Mouse (Mus musculus) heart, embryonic 13.5 days (tissue): ENCODE data around the gene Wdr66. TPM values are rescaled to one million over a fixed set of nuclear protein-coding genes. Genes with fewer than 3 reads are reported as not detected.

Experiments
- ATAC-seq: fragments of 200-750 bp; cut with Nextera tagmentation; 2 replicates; pipeline ENCODE4 v1.8.0; 2017; ENCODE audit warnings: moderate TSS enrichment; ENCODE audit not compliant: insufficient number of reproducible peaks, low FRiP score, low TSS enrichment; ENCODE audit errors: extremely low read depth
- H3K27ac ChIP-seq: fragments of 300-500 bp; sonication (generic); replicated peaks from 2 replicates; pipeline ENCODE4 v1.5.1; 2015; ENCODE audit warnings: moderate library complexity, mild to moderate bottlenecking, inconsistent platforms
- H3K27me3 ChIP-seq: fragments of 300-500 bp; sonication (generic); replicated peaks from 2 replicates; pipeline ENCODE4 v1.6.1; 2015; ENCODE audit warnings: mild to moderate bottlenecking, inconsistent platforms
- H3K36me3 ChIP-seq: fragments of 300-500 bp; sonication (generic); 2 replicates; pipeline ENCODE4 v1.6.1; 2015; ENCODE audit warnings: mild to moderate bottlenecking, inconsistent platforms
- H3K4me1 ChIP-seq: fragments of 300-500 bp; sonication (generic); 2 replicates; pipeline ENCODE4 v1.6.1; 2015; ENCODE audit warnings: inconsistent platforms
- H3K4me2 ChIP-seq: fragments of 300-500 bp; sonication (generic); 2 replicates; pipeline ENCODE4 v1.6.1; 2015; ENCODE audit warnings: inconsistent platforms, mild to moderate bottlenecking, moderate library complexity
- H3K4me3 ChIP-seq: fragments of 300-500 bp; sonication (generic); 2 replicates; pipeline ENCODE4 v1.5.1; 2015; ENCODE audit warnings: moderate library complexity, mild to moderate bottlenecking, inconsistent platforms
- H3K9ac ChIP-seq: fragments of 300-500 bp; sonication (generic); 2 replicates; pipeline ENCODE4 v1.6.1; 2015; ENCODE audit warnings: inconsistent platforms, mild to moderate bottlenecking, moderate library complexity
- H3K9me3 ChIP-seq: fragments of 300-500 bp; sonication (generic); 2 replicates; pipeline ENCODE4 v1.6.1; 2016; ENCODE audit warnings: inconsistent platforms
- whole genome bisulfite sequencing: fragments of 180-500 bp; shearing (Covaris S2); methylation state at CpG from one replicate; pipeline ENCODE4 v1.1.7; 2015; ENCODE audit warnings: mixed read lengths; 5-methylcytosine and 5-hydroxymethylcytosine counted together
- polyA plus RNA-seq: library from polyadenylated mRNA; unstranded; fragments of >200 nt; fragmentation: Nextera tagmentation; extraction: Ambion mirVana; gene quantifications from 2 replicates; pipeline ENCODE4 v1.2.1, GENCODE M21; 2015

Wdr66 gene
- polyA plus RNA-seq, 1 experiment from 2014 or later: 0.91 TPM

- no peak overlapping the region for H3K4me3 ChIP-seq
- H3K36me3 ChIP-seq: peaks cover 56% of the 10 kb centered on the region
- WGBS: 32% methylated on average over 2 of the region's 2 CpGs
- ATAC-seq: no peak
- H3K4me2 ChIP-seq: no peak overlapping the region
- H3K27me3 ChIP-seq: no peaks in the 10 kb centered on the region
- no peaks in the 10 kb centered on the region for H3K9me3 ChIP-seq
- H3K9ac ChIP-seq: no peak overlapping the region
- H3K27ac ChIP-seq: 0 out of 2 replicates have a peak overlapping the region, but pooled peaks have one; percentile 12
- H3K4me1 ChIP-seq: peaks cover 18% of the 10 kb centered on the region
Observed at GRCm38 (mm10) chr5:123235731-123236130, 16.2 kb upstream of the Wdr66 start.

DNA sequence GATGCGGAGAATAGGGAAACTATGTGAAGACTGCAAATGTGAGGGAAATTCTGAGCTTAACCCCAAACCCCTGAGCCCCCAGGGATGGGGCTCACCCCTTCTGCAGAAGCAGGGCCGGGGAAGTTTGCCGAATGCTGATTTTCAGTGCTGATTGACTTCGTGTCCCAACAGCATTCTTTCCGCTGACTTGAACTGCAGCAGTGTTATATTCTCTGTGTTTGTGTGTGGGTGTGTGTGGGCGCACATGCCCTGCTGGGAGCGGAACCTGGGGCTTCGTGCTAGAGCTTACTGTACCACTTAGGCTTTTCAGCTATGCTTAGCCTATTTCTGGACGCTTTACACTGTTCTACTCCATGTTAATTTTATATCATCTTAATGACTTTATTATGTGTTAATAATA lies 15.5 kb upstream of the Wdr66 start:
- WGBS: 84% methylated on average over 9 of the region's 9 CpGs
- peaks cover 63% of the 10 kb centered on the region for H3K36me3 ChIP-seq
- no peaks in the 10 kb centered on the region for H3K27me3 ChIP-seq
- H3K9ac ChIP-seq: no peak overlapping the region
- no peak for ATAC-seq
- H3K4me3 ChIP-seq: no peak overlapping the region
- H3K27ac ChIP-seq: no peak overlapping the region
- H3K9me3 ChIP-seq: no peaks in the 10 kb centered on the region
- peaks cover 18% of the 10 kb centered on the region for H3K4me1 ChIP-seq
- H3K4me2 ChIP-seq: no peak overlapping the region

- Histone ChIP-seq H3K4me3 (no peak overlapping the region), H3K4me2 (no peak overlapping the region), H3K36me3 (peaks cover 89% of the 10 kb centered on the region), H3K27ac (no peak overlapping the region), H3K9ac (no peak overlapping the region), H3K9me3 (no peaks in the 10 kb centered on the region), H3K4me1 (peaks cover 11% of the 10 kb centered on the region), H3K27me3 (no peaks in the 10 kb centered on the region)
- ATAC-seq: no peak
- 87% methylated on average over 11 of the region's 11 CpGs for WGBS
Observed at GRCm38 (mm10) chr5:123239501-123239900, 12.4 kb upstream of the Wdr66 start.

DNA sequence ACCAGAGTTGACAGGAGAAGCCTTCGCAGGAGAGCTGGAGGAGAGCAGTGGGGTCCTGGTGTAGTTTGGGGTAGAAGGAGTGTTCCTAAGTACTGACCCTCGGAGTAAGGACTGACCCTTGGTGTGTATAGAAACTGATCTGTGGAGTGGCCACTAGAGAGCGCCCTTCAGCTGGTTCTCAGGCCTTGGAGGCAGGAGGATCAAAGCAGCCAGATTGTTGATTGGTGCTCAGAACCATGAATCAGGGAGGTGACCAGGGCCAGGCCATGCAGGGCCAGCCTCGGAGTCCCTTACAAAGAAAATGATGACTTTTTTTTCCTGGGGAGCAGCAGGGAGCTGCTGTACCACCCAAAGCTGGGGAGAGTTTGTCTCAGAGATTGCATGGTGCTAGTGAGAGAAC lies 6.4 kb upstream of the Wdr66 start:
- 24% methylated on average over 4 of the region's 4 CpGs for WGBS
- no peak overlapping the region for H3K4me2 ChIP-seq
- no peak overlapping the region for H3K4me3 ChIP-seq
- no peaks in the 10 kb centered on the region for H3K4me1 ChIP-seq
- H3K9ac ChIP-seq: no peak overlapping the region
- no peaks in the 10 kb centered on the region for H3K27me3 ChIP-seq
- no peak for ATAC-seq
- no peaks in the 10 kb centered on the region for H3K9me3 ChIP-seq
- H3K27ac ChIP-seq: no peak overlapping the region
- H3K36me3 ChIP-seq: peaks cover 62% of the 10 kb centered on the region

GRCm38 (mm10) chr5:123251390-123251789 lies 512 bp upstream of the Wdr66 start:
- Histone ChIP-seq H3K4me3 (no peak overlapping the region), H3K4me2 (peak overlapping the region; percentile 67), H3K4me1 (peaks cover 6% of the 10 kb centered on the region), H3K27me3 (peaks cover 11% of the 10 kb centered on the region; the same call in 1 of the 2 replicates), H3K9me3 (no peaks in the 10 kb centered on the region), H3K27ac (no peak overlapping the region), H3K9ac (0 out of 2 replicates have a peak overlapping the region, but pooled peaks have one; percentile 50), H3K36me3 (peaks cover 18% of the 10 kb centered on the region)
- 65% methylated on average over 8 of the region's 8 CpGs for WGBS
- ATAC-seq: no peak

DNA sequence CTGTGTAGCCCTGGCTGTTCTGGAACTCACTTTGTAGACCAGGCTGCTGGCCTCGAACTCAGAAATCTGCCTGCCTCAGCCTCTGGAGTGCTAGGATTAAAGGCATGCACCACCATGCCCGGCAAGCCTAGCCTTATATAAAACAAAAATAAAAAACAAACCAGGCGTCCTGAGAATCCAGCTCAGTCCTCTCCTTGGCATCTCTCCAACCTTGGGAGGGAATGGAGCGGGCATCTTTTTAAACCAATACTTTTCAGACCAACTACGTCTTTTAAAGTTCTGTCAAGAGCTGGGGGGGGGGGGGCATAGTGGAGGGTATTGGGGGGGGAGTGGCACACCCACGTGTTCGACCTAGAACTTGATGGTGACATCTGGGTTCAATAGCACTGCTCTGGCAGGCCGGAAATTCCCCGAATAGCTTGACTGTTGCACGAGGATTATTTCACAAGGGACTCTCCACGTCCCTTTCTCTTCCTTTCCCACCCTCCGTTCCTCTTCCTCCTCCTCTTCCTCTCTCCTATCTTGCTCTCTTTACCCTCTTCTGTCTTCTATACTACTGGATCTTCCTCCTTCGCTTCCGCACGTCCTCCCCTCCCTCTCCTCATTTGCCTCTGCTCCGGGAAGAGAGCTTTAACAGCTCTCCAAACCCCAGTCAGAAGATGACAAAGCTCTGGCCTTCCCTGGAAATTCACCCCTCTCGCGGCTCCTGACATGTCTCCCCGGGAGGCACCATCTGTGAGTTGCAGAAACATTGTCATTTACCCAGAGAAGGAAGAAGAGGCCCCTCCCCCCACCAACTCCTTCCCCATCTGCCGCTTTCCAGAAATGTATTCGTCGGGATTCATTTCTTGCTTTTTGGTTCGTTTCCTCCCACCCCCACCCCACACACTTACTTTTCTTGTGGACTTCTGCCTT lies 5.2 kb downstream of the Wdr66 start:
- Histone ChIP-seq H3K9me3 (no peaks in the 10 kb centered on the region), H3K36me3 (no peaks in the 10 kb centered on the region), H3K4me3 (peak overlapping the region; percentile 34), H3K27ac (no peak overlapping the region; the same call in 1 of the 2 replicates), H3K4me1 (peaks cover 7% of the 10 kb centered on the region), H3K27me3 (peaks cover 11% of the 10 kb centered on the region; the same call in 1 of the 2 replicates), H3K4me2 (peak overlapping the region; percentile 63), H3K9ac (peak overlapping the region; percentile 62)
- WGBS: 25% methylated on average over 23 of the region's 23 CpGs
- no peak for ATAC-seq

DNA sequence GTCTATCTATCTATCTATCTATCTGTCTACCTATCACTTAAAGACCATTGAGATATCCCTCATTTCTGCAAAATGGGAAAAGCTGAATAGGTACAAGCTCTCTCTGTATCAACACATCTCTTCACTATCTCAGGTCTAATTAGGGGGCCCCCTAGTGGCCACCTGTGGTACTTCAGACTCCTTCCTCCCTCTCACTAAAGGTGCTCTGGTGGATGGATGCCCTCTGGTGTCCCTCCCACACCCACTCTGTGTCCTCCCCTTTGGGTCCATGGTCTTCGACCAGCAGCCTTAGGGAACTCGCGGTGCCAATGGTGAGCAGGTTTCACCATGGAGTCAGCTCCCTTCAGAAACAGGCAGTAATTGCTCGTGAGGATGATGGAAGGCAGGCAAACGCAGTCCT lies 7.1 kb downstream of the Wdr66 start:
- H3K36me3 ChIP-seq: no peaks in the 10 kb centered on the region
- no peaks in the 10 kb centered on the region for H3K9me3 ChIP-seq
- no peak overlapping the region for H3K4me3 ChIP-seq
- H3K4me1 ChIP-seq: peaks cover 5% of the 10 kb centered on the region
- no peak overlapping the region for H3K9ac ChIP-seq
- no peak overlapping the region for H3K4me2 ChIP-seq
- ATAC-seq: no peak
- no peak overlapping the region for H3K27ac ChIP-seq
- no peaks in the 10 kb centered on the region; the same call in 1 of the 2 replicates for H3K27me3 ChIP-seq
- WGBS: 49% methylated on average over 5 of the region's 5 CpGs

GRCm38 (mm10) chr5:123260698-123261097 lies 8.8 kb downstream of the Wdr66 start:
- no peaks in the 10 kb centered on the region; the same call in 1 of the 2 replicates for H3K27me3 ChIP-seq
- WGBS: 80% methylated on average over 8 of the region's 8 CpGs

DNA sequence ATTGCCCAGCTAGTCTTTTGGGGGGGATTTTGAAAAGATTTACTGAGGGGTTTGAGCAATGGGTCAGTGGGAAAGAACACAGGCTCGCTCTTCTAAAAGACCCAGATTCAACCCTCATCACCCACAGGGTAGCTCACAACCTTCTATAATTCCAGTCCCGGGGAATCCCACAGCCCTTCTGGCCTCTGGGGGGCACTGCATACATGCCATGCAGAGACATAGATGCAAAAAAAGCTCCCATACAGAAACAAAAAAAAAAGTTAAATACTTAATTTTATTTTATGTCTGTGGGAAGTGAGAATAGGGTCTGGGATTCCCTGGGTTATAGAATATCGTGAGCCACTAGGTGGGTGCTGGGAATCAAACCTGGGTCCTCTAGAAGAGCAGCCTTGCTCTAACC lies 15.0 kb downstream of the Wdr66 start:
- H3K4me1 ChIP-seq: no peaks in the 10 kb centered on the region
- ATAC-seq: no peak
- WGBS: 78% methylated on average over 3 of the region's 3 CpGs

More at GRCm38 (mm10) chr5:123260698-123261097, 8.8 kb downstream of the Wdr66 start:
- H3K4me2 ChIP-seq: no peak overlapping the region
- no peaks in the 10 kb centered on the region for H3K9me3 ChIP-seq
- no peak overlapping the region for H3K27ac ChIP-seq
- ATAC-seq: no peak
- H3K4me3 ChIP-seq: no peak overlapping the region
- peaks cover 5% of the 10 kb centered on the region for H3K4me1 ChIP-seq
- H3K9ac ChIP-seq: no peak overlapping the region
- H3K36me3 ChIP-seq: no peaks in the 10 kb centered on the region

DNA sequence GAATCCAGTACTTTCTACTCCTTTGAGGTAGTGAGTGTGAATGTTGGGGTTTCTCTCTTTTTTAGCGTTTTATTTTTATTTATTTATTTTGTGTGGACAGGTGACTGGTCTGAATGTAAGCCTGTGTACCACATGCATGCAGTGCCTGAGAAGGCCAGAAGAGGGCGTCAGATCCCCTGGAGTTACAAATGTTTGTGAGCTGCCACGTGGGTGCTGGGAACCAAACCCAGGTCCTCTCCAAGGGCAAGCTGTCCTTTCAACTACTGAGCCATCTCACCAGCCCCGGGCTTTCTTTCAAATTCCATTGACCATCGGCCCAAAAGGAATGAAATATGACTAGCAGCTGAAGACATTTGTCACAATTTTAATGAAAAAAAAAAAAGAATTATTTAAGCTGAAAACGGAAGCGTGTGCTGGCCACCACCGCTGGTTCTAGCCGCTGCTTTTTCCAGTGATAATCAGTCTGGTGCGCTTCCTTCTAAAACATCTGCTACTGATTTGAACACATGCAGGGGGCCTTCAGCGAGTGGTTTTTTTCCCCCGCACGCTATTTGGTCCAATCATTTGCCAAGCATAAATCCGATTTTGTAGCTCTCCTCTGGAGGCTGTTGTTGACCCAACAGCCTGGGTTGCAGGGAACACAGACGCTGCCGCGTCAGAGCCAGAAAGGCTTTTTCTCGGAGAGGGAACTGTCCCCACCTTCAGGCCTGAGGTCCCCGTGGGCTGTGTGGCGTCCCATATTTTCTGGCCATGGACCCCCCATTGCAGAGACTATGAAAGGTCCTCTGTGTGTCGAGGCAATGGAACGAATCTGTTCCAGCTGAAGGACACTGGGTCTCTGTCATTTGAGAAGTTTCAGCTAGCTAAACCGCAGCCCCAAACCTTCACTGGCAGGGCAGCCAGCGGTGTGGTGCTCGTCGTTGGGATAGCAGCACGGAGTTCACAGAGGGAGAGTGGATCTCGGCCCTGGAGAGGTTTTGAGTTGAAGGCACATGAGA lies 16.9 kb downstream of the Wdr66 start:
- Histone ChIP-seq H3K9me3 (no peaks in the 10 kb centered on the region), H3K4me3 (no peak overlapping the region), H3K27ac (no peak overlapping the region), H3K4me1 (no peaks in the 10 kb centered on the region), H3K9ac (no peak overlapping the region), H3K27me3 (no peaks in the 10 kb centered on the region), H3K36me3 (no peaks in the 10 kb centered on the region), H3K4me2 (no peak overlapping the region)
- WGBS: 75% methylated on average over 28 of the region's 28 CpGs
- ATAC-seq: no peak

More for the DNA sequence above, 15.0 kb downstream of the Wdr66 start:
- no peak overlapping the region for H3K4me2 ChIP-seq
- no peak overlapping the region for H3K27ac ChIP-seq
- no peak overlapping the region for H3K4me3 ChIP-seq
- H3K36me3 ChIP-seq: no peaks in the 10 kb centered on the region
- no peaks in the 10 kb centered on the region for H3K9me3 ChIP-seq
- no peaks in the 10 kb centered on the region for H3K27me3 ChIP-seq
- H3K9ac ChIP-seq: no peak overlapping the region

DNA sequence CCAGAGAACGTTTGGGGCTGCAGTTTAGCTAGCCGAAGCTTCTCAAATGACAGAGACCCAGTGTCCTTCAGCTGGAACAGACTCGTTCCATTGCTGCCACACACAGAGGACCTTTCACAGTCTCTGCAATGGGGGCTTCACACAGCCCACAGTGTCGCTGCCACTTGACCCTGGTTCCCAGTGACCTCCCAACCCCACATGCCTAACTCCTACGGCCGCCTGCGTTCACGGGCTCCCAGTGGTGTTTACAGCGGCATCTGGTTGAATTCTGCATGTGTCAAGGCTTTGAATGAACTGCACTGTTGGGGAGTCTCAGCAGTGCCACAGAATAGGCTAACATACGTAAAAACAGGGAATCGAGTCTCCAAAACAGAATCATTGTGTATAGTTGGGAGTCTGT lies 19.0 kb downstream of the Wdr66 start:
- no peak for ATAC-seq
- H3K4me3 ChIP-seq: no peak overlapping the region
- H3K4me2 ChIP-seq: no peak overlapping the region
- no peaks in the 10 kb centered on the region for H3K27me3 ChIP-seq
- no peaks in the 10 kb centered on the region for H3K36me3 ChIP-seq
- WGBS: 73% methylated on average over 11 of the region's 11 CpGs
- no peaks in the 10 kb centered on the region for H3K4me1 ChIP-seq
- no peak overlapping the region for H3K9ac ChIP-seq
- H3K27ac ChIP-seq: no peak overlapping the region
- H3K9me3 ChIP-seq: no peaks in the 10 kb centered on the region
